Mouse (Mus musculus): ENCODE data around the gene Tle6.
A peak's percentile ranks its signal among the peaks of the same experiment; 100 is the strongest.

The Tle6 gene

DNA sequence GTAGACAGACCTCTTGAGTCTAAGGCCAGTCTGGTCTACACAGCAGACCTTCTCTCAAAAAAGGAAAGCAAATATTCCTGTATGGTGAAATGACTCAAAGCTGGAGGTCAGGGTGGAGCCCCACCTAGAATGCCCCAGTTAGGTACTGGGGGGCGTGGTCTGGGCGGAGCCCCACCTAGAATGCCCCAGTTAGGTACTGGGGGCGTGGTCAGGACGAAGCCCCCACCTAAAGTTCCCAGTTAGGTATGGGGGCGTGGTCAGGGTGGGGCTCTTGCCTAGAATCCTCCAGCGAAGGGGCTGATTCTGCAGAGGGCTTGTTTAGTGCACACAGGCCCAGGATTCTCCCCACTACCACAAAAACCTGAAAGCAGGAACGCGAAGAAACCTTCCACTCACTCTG lies 22.6 kb upstream of the Tle6 start:
- no peak for DNase-seq (ENCODE audit: low spot score in 2 of 2)

DNA sequence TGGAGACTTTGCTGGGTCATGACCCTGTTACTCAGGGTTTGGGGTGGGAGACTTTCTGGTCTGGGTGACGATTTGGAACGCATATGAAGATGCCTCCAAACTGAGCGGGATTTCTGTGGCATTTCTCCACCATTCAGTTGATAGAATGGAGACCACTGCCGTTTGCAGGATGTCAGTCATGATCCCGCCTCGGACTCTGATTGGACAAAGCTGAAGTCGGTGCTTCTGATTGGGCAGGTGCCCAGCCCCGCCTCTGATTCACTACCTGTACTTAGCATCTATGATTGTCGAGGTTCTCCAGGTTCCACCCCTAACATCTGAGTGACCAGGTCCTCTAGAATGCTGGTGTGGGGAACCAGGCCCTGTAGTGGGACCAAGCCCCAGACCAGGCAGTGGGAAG lies 19.9 kb upstream of the Tle6 start:
- no peak for DNase-seq (ENCODE audit: low spot score in 2 of 2)

DNA sequence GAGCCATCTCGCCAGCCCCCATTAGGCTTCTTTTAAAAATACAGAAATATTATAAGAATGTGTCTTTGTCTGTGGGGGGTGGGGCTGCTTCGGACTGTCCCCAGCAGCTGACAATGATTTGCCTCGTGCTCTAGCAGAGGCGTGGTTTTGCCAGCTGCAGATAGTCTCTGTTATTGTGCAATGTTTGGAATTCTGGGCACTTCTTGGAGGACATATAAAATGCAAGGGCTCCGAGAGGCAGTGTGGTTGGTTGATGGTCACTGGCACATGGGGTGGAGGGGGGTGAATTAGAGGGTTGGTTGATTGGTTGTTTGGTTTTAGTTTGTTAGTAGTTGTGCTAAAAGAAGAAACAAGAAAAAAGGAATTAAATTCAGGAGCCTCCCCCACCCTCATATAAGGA lies 19.1 kb upstream of the Tle6 start:
- no peak for DNase-seq (ENCODE audit: low spot score in 2 of 2)

DNA sequence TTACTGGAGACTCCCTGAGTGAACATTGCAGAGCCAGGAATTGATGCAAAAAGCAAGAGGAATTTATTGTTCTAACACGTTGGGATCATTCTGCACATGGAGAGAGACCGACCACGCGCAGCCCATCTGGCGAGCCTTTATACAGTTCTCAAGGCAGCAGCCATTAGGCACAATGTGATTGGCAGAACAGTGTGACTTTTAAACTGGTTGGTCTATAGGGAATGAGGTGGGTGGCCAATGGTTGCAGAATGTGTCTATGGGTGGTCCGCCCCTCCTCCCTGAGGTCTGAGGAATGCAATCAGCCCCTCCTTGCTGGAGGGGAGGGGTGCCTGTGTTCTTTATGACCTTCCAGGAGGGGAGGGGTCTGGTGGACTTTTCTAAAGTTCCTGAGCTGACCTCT lies 14.6 kb upstream of the Tle6 start:
- DNase-seq (ENCODE audit: low spot score in 2 of 2) = no peak

DNA sequence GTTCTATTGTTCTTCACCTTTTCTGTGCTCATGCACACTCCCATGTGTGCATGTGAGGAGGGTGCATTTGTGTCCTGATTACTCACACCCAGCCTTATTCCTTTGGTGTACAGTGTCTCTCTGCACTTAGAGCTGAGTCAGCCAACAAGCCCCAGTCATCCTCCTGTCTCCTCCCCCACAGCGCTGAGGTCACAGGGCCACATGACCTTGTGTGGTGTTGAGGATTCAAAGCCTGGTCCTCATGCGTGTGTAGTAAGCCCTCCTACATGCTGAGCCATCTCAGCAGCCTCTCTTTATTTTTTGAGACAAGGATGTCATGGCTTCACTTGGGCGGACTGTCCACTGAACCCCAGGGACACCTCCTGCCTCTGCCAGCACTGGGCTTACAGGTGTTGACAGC lies 11.9 kb upstream of the Tle6 start:
- DNase-seq (ENCODE audit: low spot score in 2 of 2) = no peak

DNA sequence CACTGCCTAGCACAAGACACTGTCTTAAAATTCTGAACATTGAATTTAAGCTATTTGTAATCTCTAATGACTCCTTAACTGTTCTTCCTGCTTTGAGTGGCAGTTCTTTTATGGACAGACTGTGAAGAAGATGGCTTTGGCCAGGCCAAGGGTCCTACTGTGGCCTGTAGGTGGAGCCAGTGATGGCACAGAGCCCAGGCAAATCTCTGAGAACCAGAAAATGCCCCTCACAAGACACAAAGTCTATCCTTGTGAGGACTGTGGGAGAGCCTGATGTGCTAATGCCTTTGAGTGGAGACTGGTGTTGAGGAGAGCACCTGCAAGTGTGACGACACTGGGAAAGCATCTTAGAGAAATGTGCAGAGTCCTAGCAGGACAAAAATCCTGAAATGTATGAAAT lies 7.4 kb upstream of the Tle6 start:
- DNase-seq (ENCODE audit: low spot score in 2 of 2) = no peak

DNA sequence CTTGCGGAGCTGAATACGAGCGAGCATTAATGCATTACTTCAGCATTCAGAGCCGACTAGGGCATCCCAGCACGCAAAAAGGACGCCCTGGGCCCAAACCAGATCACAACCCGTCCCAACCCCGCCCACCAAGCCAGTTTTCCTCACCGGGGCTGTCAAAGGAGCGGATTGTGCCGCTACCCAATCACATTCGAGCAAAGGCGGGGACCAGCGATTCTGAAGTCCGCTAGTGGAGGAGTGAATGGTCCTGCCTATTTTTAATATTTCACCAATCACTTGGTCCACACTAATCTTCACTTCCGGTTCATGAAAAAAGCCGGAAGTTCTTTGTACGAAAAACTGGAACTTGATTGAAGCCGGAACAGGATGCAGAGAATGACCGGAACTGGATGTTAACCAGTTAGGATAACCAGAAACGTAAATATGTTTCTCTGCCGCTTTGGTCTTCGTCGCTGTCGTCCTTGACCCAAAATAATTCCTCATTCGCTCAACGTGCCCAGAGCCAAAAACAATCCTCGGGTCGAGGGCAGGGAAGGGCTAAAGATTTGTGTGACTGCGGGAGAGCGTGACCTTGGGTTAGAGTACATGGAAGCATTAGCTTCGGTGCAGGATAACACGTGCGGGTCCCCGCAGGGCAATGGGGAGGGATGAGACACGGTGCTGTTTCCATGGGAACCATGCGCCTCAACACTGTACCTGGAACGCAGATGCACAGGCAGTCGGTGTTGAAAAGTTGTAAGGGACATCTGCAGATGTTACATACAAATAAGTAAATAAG lies 5.3 kb upstream of the Tle6 start, which contains the start of gene BC025920:
Gene BC025920 (plus strand): TSS at position 297 of the 778 bp plus-strand sequence.
- peak; percentile 89 to 95 for DNase-seq (ENCODE audit: low spot score in 2 of 2)

DNA sequence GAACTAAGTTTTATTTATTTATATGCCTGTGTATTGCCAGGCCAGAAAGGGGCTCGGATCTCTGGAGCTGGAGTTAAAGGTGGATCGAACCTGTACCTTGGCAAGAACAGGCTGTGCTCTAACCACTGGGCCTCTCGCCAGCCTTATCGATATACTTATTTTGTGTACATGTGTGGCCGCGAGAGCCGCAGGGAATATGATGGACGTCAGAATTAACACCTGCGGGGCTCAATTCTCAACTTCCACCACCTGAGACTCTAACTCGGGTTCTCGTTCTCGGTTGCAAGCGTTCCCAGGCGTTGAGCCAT lies 4.7 kb upstream of the Tle6 start:
- DNase-seq (ENCODE audit: low spot score in 2 of 2) = no peak

DNA sequence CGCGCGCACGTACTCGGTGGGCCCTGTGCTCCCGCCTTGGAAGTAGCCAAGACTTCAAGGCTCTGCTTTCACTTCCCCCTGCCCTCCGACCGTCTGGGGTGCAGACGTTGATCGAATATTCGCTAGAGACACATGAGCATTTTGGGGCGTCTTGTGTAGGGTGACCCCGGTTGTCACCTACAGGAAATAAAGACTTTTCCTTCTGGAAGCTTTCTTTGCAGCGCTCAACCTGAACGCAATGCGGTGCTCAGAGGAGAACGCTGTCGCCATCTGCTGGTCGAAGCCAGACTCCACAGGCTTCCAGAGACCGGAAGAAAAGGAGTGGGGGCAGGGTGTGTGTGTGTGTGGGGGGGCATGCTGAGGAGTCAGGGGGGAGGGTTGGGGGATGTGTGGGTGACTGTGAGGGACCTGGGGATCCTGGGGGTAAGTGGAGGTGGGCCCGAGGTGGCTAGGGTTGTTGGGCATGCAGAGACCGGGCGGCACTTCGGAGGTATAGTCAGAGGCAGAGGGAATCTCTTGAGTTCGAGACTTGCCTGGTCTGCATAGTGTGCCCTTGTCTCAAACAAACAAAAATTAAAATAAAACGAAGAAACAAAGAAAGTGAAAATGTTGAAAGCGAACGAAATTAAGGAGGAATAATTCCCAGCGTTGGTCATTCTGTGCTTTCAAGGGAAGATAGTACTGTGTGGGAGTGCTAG lies 4.2 kb upstream of the Tle6 start:
- peak; percentile 82 to 87 for DNase-seq (ENCODE audit: low spot score in 2 of 2)

DNA sequence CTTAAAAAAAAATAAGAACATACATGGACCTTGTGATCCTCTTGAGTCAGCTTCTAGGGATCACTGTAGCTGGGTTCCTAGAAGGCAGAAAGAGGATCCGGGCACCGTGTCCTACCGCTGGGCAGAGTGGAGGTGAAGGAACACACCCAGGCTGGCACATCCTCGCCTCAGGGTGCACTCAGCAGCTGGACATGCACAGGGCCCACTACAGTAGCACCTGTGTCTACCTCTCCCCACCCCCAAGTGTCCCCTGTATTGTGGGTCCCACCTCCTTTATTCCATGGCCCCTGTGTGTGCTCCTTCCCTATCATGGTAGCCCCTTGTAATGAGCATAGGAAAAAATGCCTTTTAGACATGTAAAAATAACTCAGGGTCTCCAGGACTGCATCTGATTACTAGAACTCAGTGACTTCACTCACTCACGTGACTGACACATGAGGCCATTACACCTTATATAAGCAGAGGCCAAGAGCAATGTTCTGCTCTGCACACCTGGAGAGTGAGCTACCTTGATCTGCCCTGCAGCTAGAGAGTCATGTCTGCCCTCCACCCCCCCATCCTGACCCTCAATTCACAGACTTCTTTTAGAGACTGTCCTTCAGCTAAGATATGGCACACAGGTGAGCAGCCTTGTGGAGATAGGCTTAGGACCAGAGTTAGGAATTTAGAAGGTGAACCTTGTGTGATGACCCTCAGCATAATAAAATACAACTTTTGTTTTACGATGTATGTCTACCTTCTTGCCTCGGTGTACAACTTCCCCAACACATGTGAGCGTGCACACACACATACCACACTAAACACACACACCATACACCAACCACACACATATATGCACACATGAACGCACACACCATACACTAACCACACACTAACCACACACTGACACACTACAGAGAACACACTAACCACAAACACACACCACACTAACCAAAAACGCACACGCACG lies 3.4 kb upstream of the Tle6 start:
- no peak for DNase-seq (ENCODE audit: low spot score in 2 of 2)

DNA sequence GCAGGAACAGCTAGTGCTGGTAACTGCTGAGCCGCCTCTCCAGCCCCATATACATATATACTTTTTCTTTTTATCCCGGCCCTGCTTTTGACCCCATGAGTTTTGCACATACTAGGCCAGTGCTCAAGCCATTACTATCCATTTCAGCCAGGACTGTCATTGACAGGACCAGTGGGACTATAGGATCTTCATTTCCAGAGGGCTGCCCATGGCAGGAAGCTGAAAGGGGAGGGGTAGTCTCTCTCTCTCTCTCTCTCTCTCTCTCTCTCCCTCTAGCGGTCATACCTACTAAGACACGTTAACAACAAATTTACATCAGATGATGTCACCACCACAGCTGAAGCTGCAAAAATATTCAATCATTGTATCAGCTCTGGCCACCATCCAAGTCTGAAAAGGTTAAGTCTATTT lies 1.9 kb upstream of the Tle6 start:
- no peak for DNase-seq (ENCODE audit: low spot score in 2 of 2)

DNA sequence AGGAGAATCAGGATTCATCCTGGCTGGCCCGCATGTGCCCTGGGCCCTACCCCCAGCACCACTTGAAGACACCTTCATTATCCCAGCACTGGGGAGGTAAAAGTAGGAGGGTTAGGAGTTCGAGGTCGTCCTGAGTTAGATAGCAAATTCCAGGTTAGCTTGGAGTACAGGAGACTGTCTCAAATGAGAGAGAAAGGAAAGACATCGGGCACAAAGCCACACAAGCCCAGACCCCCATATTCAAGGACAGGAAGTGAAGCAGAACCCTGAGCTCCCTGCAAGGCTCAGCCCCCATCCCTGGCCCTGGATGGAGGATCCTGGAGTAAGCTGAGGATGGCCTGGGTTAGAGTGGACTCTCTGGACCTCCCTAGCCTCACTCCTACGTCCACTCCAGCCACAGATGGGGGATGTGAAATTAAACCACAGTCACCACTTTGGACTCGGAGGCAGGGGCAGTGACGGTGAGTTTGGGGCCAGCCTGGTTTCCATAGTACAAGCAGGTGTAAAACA lies 578 bp upstream of the Tle6 start:
- DNase-seq (ENCODE audit: low spot score in 2 of 2) = no peak

DNA sequence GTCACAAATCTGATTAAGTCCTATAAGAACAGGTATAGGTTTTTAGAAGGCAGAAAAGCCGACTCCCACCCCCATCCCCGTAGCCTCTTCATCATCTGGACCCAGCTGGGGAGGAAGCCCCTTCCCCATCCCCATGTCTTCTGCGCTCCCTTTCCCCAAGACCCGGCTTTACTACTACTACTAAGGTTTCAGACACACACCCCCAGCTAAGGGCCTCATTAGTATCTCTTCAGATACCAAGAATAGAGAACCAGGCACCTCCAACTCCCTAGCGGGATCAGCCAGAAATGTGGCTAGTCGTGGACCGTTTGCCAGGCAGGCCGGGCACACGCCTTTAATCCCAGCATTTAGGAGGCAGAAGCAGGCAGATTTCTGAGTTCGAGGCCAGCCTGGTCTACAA lies 777 bp downstream of the Tle6 start:
- DNase-seq (ENCODE audit: low spot score in 2 of 2) = no peak

DNA sequence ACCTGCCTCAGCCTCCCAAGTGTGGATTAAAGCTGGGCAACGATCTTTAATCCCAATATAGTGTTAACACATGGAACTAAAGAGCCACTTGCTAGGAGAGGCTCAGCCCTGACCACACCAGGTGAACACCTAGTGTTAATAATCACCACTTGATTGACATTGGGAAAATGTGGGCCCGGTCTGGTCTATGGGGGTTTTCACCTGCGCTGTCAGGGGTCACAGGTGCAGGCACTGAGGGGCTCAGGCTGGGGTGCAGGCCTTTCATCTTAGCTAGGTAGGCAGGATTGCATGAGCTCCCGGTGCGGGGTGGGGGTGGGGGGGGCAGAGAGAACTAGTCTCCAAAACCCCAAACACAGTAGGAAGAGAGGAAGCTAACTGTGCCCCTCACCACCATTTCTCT lies 1.2 kb downstream of the Tle6 start:
- DNase-seq (ENCODE audit: low spot score in 2 of 2) = no peak

DNA sequence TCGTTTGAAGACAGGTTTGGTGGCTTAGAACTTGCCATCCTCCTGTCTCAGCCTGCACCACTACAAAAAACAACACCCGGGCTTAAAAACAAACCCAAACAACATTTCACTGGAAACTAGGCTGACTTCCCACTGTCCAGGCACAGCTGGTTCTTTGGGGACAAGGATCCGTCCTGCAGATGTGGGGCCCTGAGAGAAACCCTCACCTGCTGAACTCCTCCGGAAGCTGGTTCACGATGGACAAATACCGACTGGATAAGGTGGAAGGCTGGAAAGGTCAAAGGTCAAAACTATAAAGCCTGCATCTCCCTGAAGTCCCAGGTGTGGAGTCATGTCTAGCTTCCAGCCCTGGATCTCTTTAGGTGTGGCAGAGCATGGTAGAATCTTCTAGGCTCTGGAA lies 2.0 kb downstream of the Tle6 start:
- no peak for DNase-seq (ENCODE audit: low spot score in 2 of 2)

DNA sequence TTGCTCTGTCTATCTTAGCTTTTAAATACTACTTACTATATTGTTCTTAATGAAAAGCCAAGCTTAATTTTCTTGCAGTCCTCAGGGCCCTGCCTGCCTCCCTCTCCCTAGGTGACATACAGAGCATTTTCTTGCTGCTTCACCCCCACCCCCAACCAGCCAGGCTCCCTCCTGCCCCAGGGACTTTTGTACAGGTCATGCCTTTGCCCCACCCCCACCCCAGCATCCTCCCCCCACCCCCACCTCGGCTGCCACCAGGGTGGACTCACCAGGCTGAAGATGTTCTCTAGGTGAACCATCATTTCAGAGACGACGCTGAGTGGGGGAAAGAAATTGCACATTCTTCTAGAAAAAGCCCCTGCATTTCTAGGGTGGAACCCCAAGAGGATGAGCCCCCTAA lies 2.5 kb downstream of the Tle6 start:
- DNase-seq (ENCODE audit: low spot score in 2 of 2) = no peak

DNA sequence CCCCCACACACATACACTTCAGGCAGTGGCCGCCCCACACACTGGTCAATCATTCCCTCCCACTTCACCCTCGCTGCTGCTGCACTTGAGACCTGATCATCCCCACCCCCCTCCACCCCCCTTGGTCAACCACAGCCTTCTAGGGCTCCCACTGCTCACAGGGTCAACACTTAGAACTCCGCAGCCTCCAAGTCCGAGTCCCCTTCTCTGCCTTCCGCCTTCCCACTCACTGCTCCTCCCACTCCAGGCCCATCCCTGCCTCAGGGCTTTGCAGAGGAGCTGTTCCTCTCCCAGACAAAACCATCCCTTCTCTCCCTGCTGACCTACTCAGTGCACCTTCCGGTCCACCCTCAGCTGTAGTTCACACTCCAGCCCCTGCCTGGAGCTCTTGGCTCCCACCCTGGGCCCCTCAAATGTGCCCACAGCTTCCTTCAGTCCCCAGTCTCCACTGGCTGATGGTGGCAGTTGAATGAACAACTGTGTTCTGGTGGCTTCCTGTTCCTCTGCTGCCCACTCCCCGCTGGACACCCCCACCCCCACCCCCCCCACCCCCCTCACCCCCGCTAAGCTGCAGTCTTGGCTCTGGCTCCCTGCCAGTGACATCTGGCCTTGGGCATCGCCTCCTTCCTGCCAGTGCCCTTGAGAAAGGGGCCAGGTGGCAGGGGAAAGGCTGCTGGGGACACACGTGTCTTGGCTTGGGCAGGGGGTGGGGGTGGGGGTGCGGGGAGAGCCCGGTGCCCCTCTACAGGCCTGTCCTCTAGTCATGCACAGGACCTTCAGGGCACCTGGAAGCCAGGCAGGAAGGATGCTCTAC lies 3.5 kb downstream of the Tle6 start:
- peak; percentile 38 to 53 for DNase-seq (ENCODE audit: low spot score in 2 of 2)

DNA sequence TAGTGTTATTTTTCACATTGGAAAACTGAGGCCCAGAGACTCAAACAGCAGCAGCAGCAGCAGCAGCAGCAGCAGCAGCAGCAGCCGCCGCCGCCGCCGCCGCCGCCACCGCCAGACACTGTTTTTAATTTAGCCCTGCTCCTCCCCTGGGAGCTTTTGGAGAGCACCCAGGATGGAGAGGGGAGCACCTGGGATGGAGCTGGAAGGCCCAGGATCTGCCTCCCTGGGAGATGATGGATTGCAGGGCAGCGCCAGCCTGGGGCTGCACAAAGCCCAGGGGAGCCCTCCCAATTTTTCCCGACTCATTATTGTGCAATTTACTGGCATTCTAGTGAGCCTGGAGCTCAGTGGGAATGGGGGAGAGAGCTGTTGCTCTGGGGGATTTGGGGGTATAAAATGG lies 4.3 kb downstream of the Tle6 start:
- DNase-seq (ENCODE audit: low spot score in 2 of 2) = peak in 1 of 2 experiments; percentile 64

DNA sequence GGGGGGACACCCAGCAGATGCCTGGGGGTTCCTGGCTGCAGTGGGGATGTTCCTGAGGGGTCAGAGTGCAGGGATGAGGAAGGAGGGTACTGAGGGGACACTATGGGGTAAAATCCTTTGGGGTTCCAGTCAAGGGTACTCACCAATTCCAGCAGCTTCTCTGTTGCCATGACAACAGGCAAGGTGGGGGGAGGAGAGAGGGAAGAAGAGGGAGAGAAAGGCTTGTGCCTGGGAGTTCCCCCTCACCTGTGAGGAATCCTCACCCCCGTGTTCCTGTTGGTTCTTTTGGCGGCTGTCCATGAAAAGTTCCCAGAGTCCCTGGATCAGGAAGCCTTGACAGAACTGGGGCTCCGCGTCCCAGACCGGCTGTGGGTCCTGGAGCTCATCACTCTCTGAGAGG lies 5.3 kb downstream of the Tle6 start:
- no peak for DNase-seq (ENCODE audit: low spot score in 2 of 2)

DNA sequence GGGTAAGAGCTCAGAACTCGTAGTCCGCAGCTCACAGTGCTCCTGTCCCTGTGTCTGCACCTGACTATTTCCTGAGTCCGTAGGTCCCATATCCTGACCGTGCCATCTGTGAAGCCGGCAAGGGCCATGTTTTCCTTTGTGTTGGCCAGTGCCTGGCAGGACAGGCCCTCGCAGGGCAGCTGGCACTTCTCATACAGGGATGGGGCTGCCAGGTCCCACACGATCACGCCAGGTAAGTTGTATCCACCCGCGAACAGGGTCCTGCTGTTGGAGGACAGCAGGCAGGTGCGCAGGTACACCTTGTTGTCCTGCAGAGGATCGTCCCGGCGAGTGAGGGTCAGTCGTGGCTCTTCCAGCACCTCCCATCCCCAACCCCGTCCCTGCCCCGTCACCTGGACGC lies 6.9 kb downstream of the Tle6 start:
- DNase-seq (ENCODE audit: low spot score in 2 of 2) = no peak

DNA sequence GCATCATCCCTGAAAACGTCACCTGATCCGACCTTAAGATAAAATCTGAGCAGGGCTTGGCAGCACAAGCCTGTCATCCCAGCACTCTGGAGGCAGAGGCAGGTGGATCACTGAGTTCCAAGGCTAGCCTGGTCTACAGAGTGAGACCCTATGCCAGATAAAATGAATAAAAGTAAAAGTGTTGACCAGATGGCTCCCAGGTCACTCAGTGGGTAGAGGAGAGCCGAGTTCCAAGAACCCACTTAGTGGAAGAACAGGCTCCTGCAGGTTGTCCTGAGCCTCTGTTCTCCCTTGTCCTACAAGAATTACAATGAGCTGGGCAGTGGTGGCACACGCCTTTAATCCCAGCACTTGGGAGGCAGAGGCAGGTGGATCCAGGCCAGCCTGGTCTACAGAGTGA lies 7.7 kb downstream of the Tle6 start:
- DNase-seq (ENCODE audit: low spot score in 2 of 2) = no peak

All from urinary bladder, postnatal 36 days (tissue).